Mouse (Mus musculus): Measurements from ENCODE around the gene Inpp5a.
"Not testable (repeated sequence)": the region's sequence is repeated elsewhere in the genome, so short reads cannot be mapped to it uniquely, and the experiment has no call there.

DNA sequence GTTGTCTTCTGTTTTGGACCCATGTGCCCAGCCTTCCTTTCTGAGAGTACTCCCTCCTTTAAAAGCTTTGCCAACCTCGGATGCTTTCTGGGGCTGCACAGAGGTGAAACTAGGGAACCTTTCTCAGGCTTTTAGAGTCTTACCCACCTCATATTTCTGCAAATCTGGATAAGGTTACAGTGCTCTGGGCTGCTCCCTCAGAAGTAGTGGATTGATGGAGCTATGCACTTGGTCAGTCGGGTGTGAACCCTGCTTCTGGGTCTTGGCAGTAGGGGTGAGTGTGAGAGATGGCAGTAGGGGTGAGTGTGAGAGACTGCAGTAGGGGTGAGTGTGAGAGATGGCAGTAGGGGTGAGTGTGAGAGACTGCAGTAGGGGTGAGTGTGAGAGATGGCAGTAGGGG lies 46.0 kb downstream of the Inpp5a start:
- not testable (repeated sequence) for TF ChIP-seq POLR2A (IDR thresholded peaks at IDR 0.05; ENCODE audit: control insufficient read depth, low read depth, low read length); CTCF (IDR thresholded peaks at IDR 0.05; ENCODE audit: control insufficient read depth, insufficient read depth, insufficient replicate concordance, low read depth, low read length)
